Mouse (Mus musculus): Measurements from ENCODE around the gene Grm7.

- TF ChIP-seq CTCF (IDR thresholded peaks at IDR 0.05; ENCODE audit: extremely low read depth, insufficient read depth, low read length) (no peak), POLR2A (IDR thresholded peaks at IDR 0.05; ENCODE audit: extremely low read depth, insufficient read depth, low read length) (no peak)
These were observed 658.7 kb downstream of the Grm7 start for GRCm38 (mm10) chr6:111303912-111304555.

Data from cortical plate, adult 2 months (tissue).